Mouse (Mus musculus) G1E (cell line): Measurements from ENCODE around the gene Tnpo2. TPM values are rescaled to one million over a fixed set of nuclear protein-coding genes. Genes with fewer than 3 reads are reported as not detected.

ENCODE experiments used
- ATAC-seq: 2 replicates; pipeline ENCODE4 v1.8.0; 2016; ENCODE audit warnings: mild to moderate bottlenecking; ENCODE audit not compliant: insufficient number of reproducible peaks, poor library complexity, low FRiP score, severe bottlenecking; ENCODE audit errors: extremely low read depth
- DNase-seq: peaks from one replicate; pipeline ENCODE4 v3.0.0; 2012; ENCODE audit warnings: low spot score
- H3K27me3 ChIP-seq: 2 replicates; pipeline ENCODE4 v1.6.1; 2012; ENCODE audit warnings: mild to moderate bottlenecking, low read length, inconsistent platforms; ENCODE audit not compliant: insufficient read depth
- H3K36me3 ChIP-seq: replicated peaks from 2 replicates; pipeline ENCODE3; 2012; ENCODE audit warnings: mild to moderate bottlenecking, inconsistent platforms
- H3K4me1 ChIP-seq: 2 replicates; pipeline ENCODE4 v1.6.1; 2012; ENCODE audit warnings: low read depth, low read length, inconsistent platforms, mixed read lengths; ENCODE audit not compliant: insufficient read depth
- H3K4me3 ChIP-seq: 2 replicates; pipeline ENCODE4 v1.5.1; 2012; ENCODE audit warnings: low read depth, mild to moderate bottlenecking, inconsistent platforms, low read length, moderate library complexity, mixed read lengths
- H3K9me3 ChIP-seq: replicated peaks from 2 replicates; pipeline ENCODE4 v1.6.1; 2012; ENCODE audit warnings: inconsistent platforms
- CTCF ChIP-seq: IDR thresholded peaks from 2 replicates; pipeline ENCODE4 v1.5.1; 2012; ENCODE audit warnings: low read depth, low read length, inconsistent platforms, mixed read lengths
- GATA1 ChIP-seq: IDR thresholded peaks from 2 replicates; pipeline ENCODE4 v1.6.1; 2012; ENCODE audit warnings: borderline replicate concordance, low read length, inconsistent platforms, mixed read lengths
- GATA2 ChIP-seq: IDR thresholded peaks from 2 replicates; pipeline ENCODE4 v1.6.1; 2012; ENCODE audit warnings: low read depth, low read length, inconsistent platforms, borderline replicate concordance
- POLR2AphosphoS5 ChIP-seq: IDR thresholded peaks from 2 replicates; pipeline ENCODE4 v1.6.1; 2012; ENCODE audit warnings: low read depth, low read length, inconsistent platforms; ENCODE audit not compliant: insufficient replicate concordance
- TAL1 ChIP-seq: conservative IDR thresholded peaks from 2 replicates; pipeline ENCODE4 v1.6.1; 2012; ENCODE audit warnings: low read depth, low read length, inconsistent platforms, mixed read lengths
- polyA plus RNA-seq: library from polyadenylated mRNA; stranded (reverse); fragments of >175 nt; gene quantifications from 2 replicates; pipeline ENCODE4 v1.2.3, GENCODE M21; 2012
- total RNA-seq, 2 experiments: library from RNA; stranded (forward) in 1 of 2; stranded (reverse) in 1 of 2; fragments of 200-1000 nt in 1 of 2; fragments of >200 nt in 1 of 2; fragmentation: Nextera tagmentation in 1 of 2; gene quantifications; 2 replicates each; pipeline ENCODE4 v1.2.3; 2014 to 2017

Gene Tnpo2
- total and polyA plus RNA-seq, 3 experiments, result 26.5 to 83.8 (median 38.9) TPM

GRCm38 (mm10) chr8:85071041-85071440, 34.3 kb downstream of the Tnpo2 start:
- Histone ChIP-seq H3K4me3 (peak overlapping the region; percentile 81), H3K4me1 (peaks cover 46% of the 10 kb centered on the region), H3K9me3 (no peaks in the 10 kb centered on the region), H3K36me3 (peaks cover 71% of the 10 kb centered on the region), H3K27me3 (no peaks in the 10 kb centered on the region)
- DNase-seq, result no peak
- ATAC-seq, result no peak
- TF ChIP-seq GATA1 (no peak), TAL1 (no peak), CTCF (no peak), POLR2AphosphoS5 (no peak), GATA2 (no peak)

- Histone ChIP-seq H3K27me3 (no peaks in the 10 kb centered on the region), H3K36me3 (peaks cover 71% of the 10 kb centered on the region), H3K4me3 (peak within 1 kb of the TSS; percentile 81), H3K9me3 (no peaks in the 10 kb centered on the region), H3K4me1 (peaks cover 52% of the 10 kb centered on the region)
- DNase-seq (peak; percentile 94), ATAC-seq (peak; percentile 86)
- TF ChIP-seq POLR2AphosphoS5 (no peak; the same call in 1 of the 2 replicates), GATA2 (no peak), GATA1 (no peak), CTCF (no peak), TAL1 (no peak)
Measured at GRCm38 (mm10) chr8:85071514-85072281, 35.0 kb downstream of the Tnpo2 start, which contains the start of gene Dhps. Gene Dhps (plus strand): TSS chr8:85071757.

GRCm38 (mm10) chr8:85072364-85072929, 35.7 kb downstream of the Tnpo2 start:
- DNase-seq (no peak), ATAC-seq (no peak)
- no peaks in the 10 kb centered on the region for H3K9me3 ChIP-seq
- peaks cover 71% of the 10 kb centered on the region for H3K36me3 ChIP-seq
- H3K27me3 ChIP-seq, result no peaks in the 10 kb centered on the region
- H3K4me1 ChIP-seq, result peaks cover 54% of the 10 kb centered on the region
- TF ChIP-seq GATA2 (no peak), CTCF (no peak), TAL1 (no peak)
- H3K4me3 ChIP-seq, result peak overlapping the region; percentile 81

GRCm38 (mm10) chr8:85073041-85073612, 36.4 kb downstream of the Tnpo2 start:
- Histone ChIP-seq H3K4me3 (peak overlapping the region; percentile 48; the same call in 1 of the 2 replicates), H3K4me1 (peaks cover 54% of the 10 kb centered on the region)

GRCm38 (mm10) chr8:85074167-85074566, 37.5 kb downstream of the Tnpo2 start:
- TF ChIP-seq GATA2 (no peak), CTCF (no peak), POLR2AphosphoS5 (no peak), GATA1 (no peak), TAL1 (no peak)
- Histone ChIP-seq H3K27me3 (no peaks in the 10 kb centered on the region), H3K9me3 (no peaks in the 10 kb centered on the region), H3K4me1 (peaks cover 65% of the 10 kb centered on the region), H3K36me3 (peaks cover 71% of the 10 kb centered on the region), H3K4me3 (no peak overlapping the region)
- DNase-seq, result no peak
- no peak for ATAC-seq

More at GRCm38 (mm10) chr8:85073041-85073612, 36.4 kb downstream of the Tnpo2 start:
- ATAC-seq (no peak), DNase-seq (no peak)
- TF ChIP-seq TAL1 (no peak), CTCF (no peak), POLR2AphosphoS5 (no peak), GATA2 (no peak), GATA1 (no peak)
- H3K36me3 ChIP-seq, result peaks cover 71% of the 10 kb centered on the region
- H3K9me3 ChIP-seq, result no peaks in the 10 kb centered on the region
- H3K27me3 ChIP-seq, result no peaks in the 10 kb centered on the region

GRCm38 (mm10) chr8:85074617-85075016, 37.9 kb downstream of the Tnpo2 start:
- peaks cover 73% of the 10 kb centered on the region for H3K36me3 ChIP-seq
- DNase-seq (no peak), ATAC-seq (no peak)
- TF ChIP-seq POLR2AphosphoS5 (no peak), TAL1 (no peak), GATA2 (no peak), CTCF (no peak), GATA1 (no peak)
- no peak overlapping the region for H3K4me3 ChIP-seq
- no peaks in the 10 kb centered on the region for H3K9me3 ChIP-seq
- no peaks in the 10 kb centered on the region for H3K27me3 ChIP-seq
- peaks cover 69% of the 10 kb centered on the region for H3K4me1 ChIP-seq
